Mouse (Mus musculus) T-cell, adult 66 days (primary cell): Measurements from ENCODE around the gene Olfr891. TPM values are rescaled to one million over a fixed set of nuclear protein-coding genes. Genes with fewer than 3 reads are reported as not detected.

ENCODE experiments used
- total RNA-seq, 2 experiments: library from RNA; stranded (reverse); gene quantifications; 3 replicates in 1 of 2; 4 replicates in 1 of 2; pipeline ENCODE4 v1.2.4; 2023

Olfr891 gene
- not detected for total RNA-seq

GRCm38 (mm10) chr9:38180721-38181120, at the start of gene Olfr891:
Olfr891 (minus strand) TSS chr9:38180821.

GRCm38 (mm10) chr9:38217755-38218154, 37.1 kb upstream of the Olfr891 start, which contains the start of gene Olfr894:
Olfr894 (plus strand) TSS chr9:38218055.

GRCm38 (mm10) chr9:38208065-38208464, 27.4 kb upstream of the Olfr891 start, which contains the start of gene Olfr893:
Olfr893 (plus strand) TSS chr9:38208365.

GRCm38 (mm10) chr9:38142217-38142616, 38.4 kb downstream of the Olfr891 start, which contains the start of gene Olfr890:
Olfr890 (plus strand) TSS chr9:38142517.

Other genes starting within 250 kb of the Olfr891 start
- gene Olfr881, start 189.0 kb downstream of the Olfr891 start, total RNA-seq, result not detected
- gene Olfr883, start 155.0 kb downstream of the Olfr891 start, total RNA-seq, result not detected
- not detected for gene Olfr884, start 134.3 kb downstream of the Olfr891 start, total RNA-seq
- not detected for gene Olfr885, start 119.5 kb downstream of the Olfr891 start, total RNA-seq
- gene Olfr887, start 96.7 kb downstream of the Olfr891 start, total RNA-seq, result not detected
- gene Olfr888, start 72.7 kb downstream of the Olfr891 start, total RNA-seq, result not detected
- gene Olfr889, start 65.6 kb downstream of the Olfr891 start, total RNA-seq, result not detected
- not detected for gene Olfr890, start 38.3 kb downstream of the Olfr891 start, total RNA-seq
- not detected for gene Olfr893, start 27.5 kb upstream of the Olfr891 start, total RNA-seq
- not detected for gene Olfr894, start 37.2 kb upstream of the Olfr891 start, total RNA-seq
- gene Olfr143, start 72.0 kb upstream of the Olfr891 start, total RNA-seq, result not detected
- not detected for gene Olfr895, start 87.0 kb upstream of the Olfr891 start, total RNA-seq
- gene Olfr896-ps1, start 110.3 kb upstream of the Olfr891 start, total RNA-seq, result not detected
- not detected for gene Olfr25, start 148.2 kb upstream of the Olfr891 start, total RNA-seq
- gene Olfr898, start 167.6 kb upstream of the Olfr891 start, total RNA-seq, result not detected
- gene Olfr250, start 186.1 kb upstream of the Olfr891 start, total RNA-seq, result not detected
- gene Olfr251, start 196.3 kb upstream of the Olfr891 start, total RNA-seq, result not detected
- not detected for gene Olfr147, start 220.9 kb upstream of the Olfr891 start, total RNA-seq
- not detected for gene Olfr901, start 248.6 kb upstream of the Olfr891 start, total RNA-seq